Mouse (Mus musculus) natural killer cell, adult 2 months (primary cell): Measurements from ENCODE around the gene Plb1.

Experiments used
- DNase-seq, 2 experiments: peaks; one replicate each; pipeline ENCODE4 v3.0.0; 2022; ENCODE audit warnings: low spot score in 2 of 2

Plb1 gene

GRCm38 (mm10) chr5:32232474-32232873 is at the start of gene Plb1:
TSS of gene Plb1 (plus strand) at chr5:32232708.
- no peak for DNase-seq

- DNase-seq = no peak
Measured at GRCm38 (mm10) chr5:32182885-32183629, 49.5 kb upstream of the Plb1 start.

GRCm38 (mm10) chr5:32187717-32188116 is 44.8 kb upstream of the Plb1 start:
- DNase-seq = no peak

- no peak for DNase-seq
Measured at GRCm38 (mm10) chr5:32191259-32191658, 41.2 kb upstream of the Plb1 start.

- no peak for DNase-seq
Measured at GRCm38 (mm10) chr5:32192016-32192845, 40.3 kb upstream of the Plb1 start.

GRCm38 (mm10) chr5:32194236-32194635 is 38.3 kb upstream of the Plb1 start:
- no peak for DNase-seq

GRCm38 (mm10) chr5:32195857-32196609 is 36.5 kb upstream of the Plb1 start:
- DNase-seq = no peak

- DNase-seq = peak; percentile 84 to 88
Measured at GRCm38 (mm10) chr5:32197698-32198097, 34.8 kb upstream of the Plb1 start.

GRCm38 (mm10) chr5:32199136-32199535 is 33.4 kb upstream of the Plb1 start:
- no peak for DNase-seq

GRCm38 (mm10) chr5:32199594-32199993 is 32.9 kb upstream of the Plb1 start:
- no peak for DNase-seq

GRCm38 (mm10) chr5:32204653-32205052 is 27.9 kb upstream of the Plb1 start:
- DNase-seq = no peak

- no peak for DNase-seq
Measured at GRCm38 (mm10) chr5:32206726-32207125, 25.8 kb upstream of the Plb1 start.

- no peak for DNase-seq
Measured at GRCm38 (mm10) chr5:32208460-32208859, 24.0 kb upstream of the Plb1 start.

- no peak for DNase-seq
Measured at GRCm38 (mm10) chr5:32211011-32211410, 21.5 kb upstream of the Plb1 start.

GRCm38 (mm10) chr5:32213746-32214145 is 18.8 kb upstream of the Plb1 start:
- DNase-seq = no peak

- DNase-seq = peak; percentile 35 to 57
Measured at GRCm38 (mm10) chr5:32215510-32215909, 17.0 kb upstream of the Plb1 start.

- DNase-seq = no peak
Measured at GRCm38 (mm10) chr5:32216465-32216864, 16.0 kb upstream of the Plb1 start.

- DNase-seq = no peak
Measured at GRCm38 (mm10) chr5:32217477-32217876, 15.0 kb upstream of the Plb1 start.

- DNase-seq = peak in 1 of 2 experiments; percentile 8
Measured at GRCm38 (mm10) chr5:32230372-32230771, 2.1 kb upstream of the Plb1 start.

GRCm38 (mm10) chr5:32239337-32239736 is 6.8 kb downstream of the Plb1 start:
- DNase-seq = no peak

- no peak for DNase-seq
Measured at GRCm38 (mm10) chr5:32240741-32241140, 8.2 kb downstream of the Plb1 start.

GRCm38 (mm10) chr5:32243286-32243885 is 10.9 kb downstream of the Plb1 start:
- DNase-seq = no peak
